Mouse (Mus musculus): ENCODE results near the gene 4931428F04Rik.
"Not testable (repeated sequence)": the region's sequence is repeated elsewhere in the genome, so short reads cannot be mapped to it uniquely, and the experiment has no call there.

Gene 4931428F04Rik

DNA sequence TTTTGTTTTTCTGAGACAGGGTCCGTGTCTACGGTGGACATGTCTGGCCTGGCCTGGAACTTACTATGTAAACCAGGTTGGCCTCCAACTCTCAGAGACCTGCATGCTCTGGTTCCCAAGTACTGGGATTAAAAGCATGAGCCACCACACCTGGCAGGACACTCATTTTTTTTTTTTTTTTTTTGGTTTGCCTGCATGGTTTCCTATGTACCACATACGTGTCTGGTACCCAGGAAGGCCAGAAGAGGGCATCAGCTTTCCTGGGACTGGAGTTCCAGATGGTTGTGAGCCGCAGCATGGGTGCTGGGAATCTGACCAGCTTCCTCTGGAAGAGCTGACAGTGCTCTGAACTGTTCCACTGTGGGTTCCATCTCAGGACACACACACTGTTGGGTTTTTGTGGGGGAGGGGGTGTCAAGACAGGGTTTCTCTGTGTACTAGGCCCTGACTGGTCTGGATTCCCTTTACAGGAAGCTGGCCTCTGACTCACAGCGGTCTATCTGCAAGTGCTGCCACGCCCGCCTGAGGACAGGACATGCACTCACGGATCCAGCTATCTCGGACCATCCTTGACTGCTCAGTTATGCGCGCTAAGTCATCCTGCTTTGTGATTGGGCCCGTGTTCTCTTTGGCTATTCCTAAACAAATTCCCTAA lies 28.2 kb downstream of the 4931428F04Rik start:
- DNase-seq (ENCODE audit: low spot score): no peak

GRCm38 (mm10) chr8:105260371-105261099 lies 29.1 kb downstream of the 4931428F04Rik start:
- no peak for DNase-seq (ENCODE audit: low spot score)

DNA sequence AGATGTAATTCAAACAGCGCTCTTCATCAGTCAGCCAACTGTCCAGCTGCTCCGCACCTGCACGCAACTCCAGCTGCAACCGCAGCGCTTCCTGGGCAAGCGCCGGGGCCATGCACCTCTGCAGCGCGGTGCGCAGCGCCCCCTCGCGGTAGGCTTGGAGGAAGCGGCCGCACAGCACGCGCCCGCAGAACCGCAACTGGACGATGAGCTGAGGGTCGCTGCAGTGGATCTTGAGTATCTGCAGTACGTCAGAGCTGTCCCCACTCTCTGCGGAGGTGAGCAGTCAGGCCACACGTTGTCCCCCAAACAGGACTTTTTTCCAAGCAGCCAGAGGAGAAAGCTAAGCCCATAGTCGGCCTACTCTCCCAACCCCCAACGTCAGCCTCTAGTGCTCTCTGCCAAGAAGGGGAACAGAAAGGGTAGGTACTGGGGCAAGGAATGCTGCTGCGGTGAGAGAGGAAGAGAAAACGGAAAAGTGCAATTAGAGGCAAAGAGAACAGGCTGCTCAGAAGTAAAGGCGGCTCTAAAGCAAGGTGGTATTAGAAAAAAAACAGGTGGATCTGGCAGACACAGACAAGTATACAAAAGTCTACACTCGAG lies 29.8 kb downstream of the 4931428F04Rik start:
- DNase-seq (ENCODE audit: low spot score): no peak

- DNase-seq (ENCODE audit: low spot score): no peak
These were observed 30.5 kb downstream of the 4931428F04Rik start for GRCm38 (mm10) chr8:105258911-105259720.

DNA sequence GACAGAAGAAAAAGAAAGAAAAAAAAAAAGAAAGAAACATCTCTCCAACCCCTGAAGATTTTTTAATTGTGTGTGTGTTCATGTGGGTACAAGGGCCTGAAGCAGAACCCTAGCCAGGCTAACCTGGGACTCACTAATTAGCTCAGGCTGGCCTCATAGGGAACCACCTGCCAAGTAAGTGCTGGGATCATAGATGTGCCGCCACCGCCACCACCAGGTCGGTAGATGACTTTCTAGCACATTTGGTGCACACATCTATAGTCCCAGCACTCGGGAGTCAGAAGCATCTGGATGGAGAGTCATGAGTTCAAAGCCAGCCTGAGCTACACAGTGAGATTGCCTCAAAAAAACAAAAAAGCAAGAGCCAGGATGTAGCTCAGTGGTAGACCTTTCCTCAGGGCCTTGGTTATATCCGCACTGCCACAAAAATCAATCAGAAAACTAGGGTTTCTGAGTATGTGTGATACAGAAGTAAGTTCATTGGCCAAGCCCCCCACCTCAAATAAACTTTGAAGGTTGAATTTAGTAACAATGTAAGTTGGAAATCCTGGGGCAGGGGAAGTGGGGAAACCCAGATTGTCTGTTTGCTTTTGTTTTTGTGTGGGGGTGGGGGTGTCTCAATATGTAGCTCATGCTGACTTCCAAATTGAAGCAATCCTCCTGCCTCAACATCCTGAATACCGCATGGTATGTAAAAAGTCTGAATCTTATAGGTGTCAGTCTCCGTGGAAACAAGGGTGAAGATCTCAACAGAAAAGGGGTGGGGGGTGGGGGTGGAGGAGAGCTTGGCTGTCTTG lies 32.1 kb downstream of the 4931428F04Rik start:
- DNase-seq (ENCODE audit: low spot score): no peak

DNA sequence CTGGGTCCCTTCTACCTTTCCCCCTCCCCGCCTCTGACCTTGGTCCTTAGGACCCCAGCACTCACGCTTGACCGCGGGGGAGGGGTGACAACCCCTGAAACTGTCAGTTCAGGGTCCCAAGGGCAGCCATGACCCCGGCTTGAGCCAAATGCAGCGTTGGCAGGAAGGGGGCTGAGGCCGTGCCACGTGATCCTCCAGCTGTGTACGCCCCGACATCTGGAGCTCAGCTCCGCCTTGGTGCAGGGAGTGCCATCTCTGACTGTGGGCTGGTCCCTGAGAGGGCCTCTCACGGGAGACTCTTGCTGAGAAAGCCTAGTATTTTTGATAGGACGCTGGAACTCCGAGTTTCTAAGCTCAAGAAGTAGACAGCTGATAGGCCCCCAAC lies 34.7 kb downstream of the 4931428F04Rik start, which contains the start of gene B3gnt9:
TSS of gene B3gnt9 (minus strand) at position 188 of the 385 bp plus-strand sequence.
- DNase-seq (ENCODE audit: low spot score): peak; percentile 81

DNA sequence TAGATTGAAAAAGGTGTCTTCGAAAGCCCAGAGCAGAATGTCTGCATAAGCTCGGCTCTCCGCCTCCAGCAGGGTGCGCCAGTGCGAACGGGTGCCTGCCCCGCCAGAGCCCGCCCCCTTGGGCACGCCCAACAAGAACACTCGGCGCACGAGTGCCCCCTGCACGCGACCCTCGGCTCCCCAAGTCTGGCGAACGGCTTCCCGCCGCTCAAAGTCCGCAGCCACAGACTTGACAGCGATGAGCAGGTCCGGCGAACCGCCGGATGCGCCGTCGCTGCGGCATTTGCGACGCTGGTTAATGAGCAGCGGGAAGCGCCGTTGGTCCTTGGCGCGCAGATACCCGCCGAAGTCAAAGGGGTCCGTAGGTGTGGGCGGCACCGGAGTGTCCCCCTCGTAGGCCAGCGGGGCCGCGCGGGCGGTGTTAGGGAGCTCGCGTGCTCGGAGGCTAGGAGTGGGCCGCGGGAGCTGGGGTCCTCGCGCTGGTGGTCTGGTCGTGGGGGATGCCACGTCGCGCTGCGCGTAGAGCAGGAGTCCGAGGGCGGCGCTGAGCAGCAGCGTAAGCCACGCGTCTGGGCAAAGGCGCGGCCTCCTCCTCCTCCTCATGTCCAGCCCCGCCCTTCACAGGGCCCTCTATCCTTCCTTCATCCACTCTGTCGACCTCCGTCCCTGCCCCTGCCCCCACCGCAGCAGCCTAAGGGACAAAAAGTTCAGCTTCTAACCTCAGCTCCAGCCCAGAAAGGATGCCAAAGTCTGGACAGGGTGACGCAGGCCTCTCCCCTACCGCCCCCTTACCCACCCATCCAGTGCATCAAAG lies 35.3 kb downstream of the 4931428F04Rik start:
- peak; percentile 95 for DNase-seq (ENCODE audit: low spot score)

GRCm38 (mm10) chr8:105253766-105254151 lies 35.9 kb downstream of the 4931428F04Rik start:
- no peak for DNase-seq (ENCODE audit: low spot score)

- DNase-seq (ENCODE audit: low spot score): no peak
These were observed 36.8 kb downstream of the 4931428F04Rik start for GRCm38 (mm10) chr8:105252680-105253537.

DNA sequence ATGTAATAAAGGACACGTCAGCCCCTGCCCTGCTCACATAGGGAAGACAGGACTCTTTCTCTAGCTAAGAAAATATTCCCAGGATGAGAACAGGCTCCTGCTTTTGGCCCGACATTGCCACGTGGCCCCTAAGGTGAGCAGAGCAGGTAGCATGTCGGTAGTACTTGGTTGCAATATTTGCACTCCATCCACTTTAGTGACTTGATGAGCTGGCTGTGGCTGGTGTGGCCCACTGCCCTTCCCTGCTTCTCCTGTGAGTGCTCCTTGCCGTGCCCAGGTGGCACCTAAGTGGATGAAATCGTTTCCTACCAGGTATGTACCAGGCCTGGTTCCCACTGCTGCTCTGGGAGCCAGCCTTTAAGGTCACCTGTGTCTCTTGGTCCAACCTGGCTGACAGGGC lies 37.7 kb downstream of the 4931428F04Rik start:
- no peak for DNase-seq (ENCODE audit: low spot score)

- no peak for DNase-seq (ENCODE audit: low spot score)
These were observed 48.6 kb downstream of the 4931428F04Rik start for GRCm38 (mm10) chr8:105241016-105241415.

- no peak for DNase-seq (ENCODE audit: low spot score)
These were observed 52.1 kb downstream of the 4931428F04Rik start for GRCm38 (mm10) chr8:105237442-105238142.

GRCm38 (mm10) chr8:105235206-105235605 lies 54.5 kb downstream of the 4931428F04Rik start:
- no peak for DNase-seq (ENCODE audit: low spot score)

DNA sequence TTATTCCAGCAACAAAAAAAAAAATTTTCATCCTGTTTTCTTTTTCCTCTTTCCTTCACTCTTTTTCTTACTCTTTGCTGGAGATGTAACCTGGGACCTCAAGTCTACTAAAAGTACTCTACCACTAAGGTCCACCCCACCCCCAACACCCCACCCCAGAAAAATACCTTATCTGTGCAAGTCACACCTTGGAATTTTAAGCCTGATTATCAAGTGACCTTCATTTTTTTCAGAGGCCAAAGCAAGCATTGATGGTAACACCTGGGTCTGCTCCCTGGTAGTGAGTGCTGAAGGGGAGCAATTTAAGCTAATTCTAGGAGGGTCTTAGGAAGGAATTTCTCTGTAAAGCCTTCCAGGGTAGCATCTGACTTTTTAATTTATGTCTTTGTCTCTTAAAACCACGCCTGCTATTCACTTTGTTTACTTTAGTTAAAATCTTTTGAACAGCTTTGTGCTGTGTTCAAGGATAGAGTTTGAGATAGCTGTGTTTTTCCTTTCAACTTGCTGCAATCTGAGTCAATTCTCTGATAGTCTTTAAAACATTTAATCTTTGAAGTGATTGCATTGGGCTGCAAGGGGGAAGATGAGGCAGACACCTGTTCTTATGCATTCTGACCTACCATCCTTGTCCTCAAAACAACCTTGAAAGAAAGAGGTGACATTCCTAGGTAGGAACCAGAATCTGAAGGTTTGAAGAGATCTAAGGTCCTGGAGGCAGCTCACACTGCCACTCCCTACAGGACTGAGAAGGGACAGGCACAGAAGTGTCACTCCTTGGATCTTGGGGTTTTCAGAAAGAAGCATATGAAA lies 56.3 kb downstream of the 4931428F04Rik start:
- DNase-seq (ENCODE audit: low spot score): no peak

- not testable (repeated sequence) for DNase-seq (ENCODE audit: low spot score)
These were observed 57.4 kb downstream of the 4931428F04Rik start for GRCm38 (mm10) chr8:105232321-105232693.

DNA sequence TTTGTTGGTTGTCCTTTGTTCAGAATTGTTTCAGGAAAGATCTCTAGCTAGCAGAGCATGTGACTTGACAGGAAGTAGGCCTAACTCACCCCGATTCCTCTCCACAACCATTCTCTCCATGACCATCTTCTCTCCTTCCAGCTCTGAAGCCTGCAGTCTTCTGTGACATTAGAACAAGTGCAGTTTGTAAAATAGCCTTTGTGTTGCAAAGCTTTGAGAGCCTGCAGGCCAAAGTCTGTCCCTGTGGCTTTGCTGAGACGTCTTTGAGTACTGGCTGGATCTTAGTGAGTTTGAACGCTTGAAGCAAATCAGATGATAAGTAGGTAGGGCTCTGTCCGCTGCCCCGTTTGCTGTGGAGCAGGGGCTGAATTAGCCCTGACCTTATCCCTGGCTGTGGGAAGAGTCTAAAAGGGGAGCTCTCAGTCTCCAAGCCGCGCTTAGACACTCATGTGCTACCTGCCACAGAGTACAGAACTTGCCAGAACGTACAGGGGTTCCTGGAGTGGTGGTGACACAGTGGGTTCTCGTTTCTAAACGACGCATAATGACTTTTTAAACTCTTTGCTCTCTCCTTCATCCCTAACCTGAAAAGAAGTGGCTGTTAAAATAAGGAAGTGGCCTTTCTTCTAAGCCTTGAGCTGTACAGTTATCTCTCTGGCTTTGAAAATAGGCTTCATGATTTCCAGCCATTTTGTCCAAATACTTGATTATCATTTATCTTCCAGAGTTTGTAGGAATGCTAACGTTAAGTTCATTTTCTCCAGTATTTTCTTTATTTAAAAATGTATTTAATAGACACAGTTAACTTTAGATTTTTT lies 58.0 kb downstream of the 4931428F04Rik start:
- DNase-seq (ENCODE audit: low spot score): no peak
